Mouse (Mus musculus) liver, embryonic 15.5 days (tissue): Measurements from ENCODE around the gene March10. TPM values are rescaled to one million over a fixed set of nuclear protein-coding genes. Genes with fewer than 3 reads are reported as not detected.

Source experiments
- ATAC-seq: fragments of 200-750 bp; cut with Nextera tagmentation; 2 replicates; pipeline ENCODE4 v1.8.0; 2017; ENCODE audit warnings: moderate number of reproducible peaks, mild to moderate bottlenecking, moderate library complexity; ENCODE audit not compliant: insufficient read depth
- H3K27ac ChIP-seq: fragments of 300-500 bp; sonication (generic); replicated peaks from 2 replicates; pipeline ENCODE4 v1.5.1; 2015; ENCODE audit warnings: mild to moderate bottlenecking, inconsistent platforms
- H3K27me3 ChIP-seq: fragments of 300-500 bp; sonication (generic); 2 replicates; pipeline ENCODE4 v1.6.1; 2015; ENCODE audit warnings: mild to moderate bottlenecking, inconsistent platforms
- H3K36me3 ChIP-seq: fragments of 300-500 bp; sonication (generic); replicated peaks from 2 replicates; pipeline ENCODE4 v1.6.1; 2015; ENCODE audit warnings: moderate library complexity, mild to moderate bottlenecking, inconsistent platforms
- H3K4me1 ChIP-seq: fragments of 300-500 bp; sonication (generic); replicated peaks from 2 replicates; pipeline ENCODE4 v1.6.1; 2015; ENCODE audit warnings: inconsistent platforms
- H3K4me2 ChIP-seq: fragments of 300-500 bp; sonication (generic); 2 replicates; pipeline ENCODE4 v1.6.1; 2015; ENCODE audit warnings: moderate library complexity, mild to moderate bottlenecking, inconsistent platforms
- H3K4me3 ChIP-seq: fragments of 300-500 bp; sonication (generic); replicated peaks from 2 replicates; pipeline ENCODE4 v1.5.1; 2015; ENCODE audit warnings: mild to moderate bottlenecking, inconsistent platforms
- H3K9ac ChIP-seq: fragments of 300-500 bp; sonication (generic); 2 replicates; pipeline ENCODE4 v1.6.1; 2015; ENCODE audit warnings: moderate library complexity, mild to moderate bottlenecking, inconsistent platforms
- H3K9me3 ChIP-seq: fragments of 300-500 bp; sonication (generic); replicated peaks from 2 replicates; pipeline ENCODE4 v1.6.1; 2016; ENCODE audit warnings: inconsistent platforms
- WGBS: fragments of 180-500 bp; shearing (Covaris S2); methylation state at CpG from one replicate; pipeline ENCODE4 v1.1.7; 2015; ENCODE audit warnings: mixed read lengths; ENCODE audit not compliant: insufficient replicate concordance; 5-methylcytosine and 5-hydroxymethylcytosine counted together
- polyA plus RNA-seq: library from polyadenylated mRNA; unstranded; fragments of >200 nt; fragmentation: Nextera tagmentation; extraction: Ambion mirVana; gene quantifications from 2 replicates; pipeline ENCODE4 v1.2.1, GENCODE M21; 2015

The March10 gene
- polyA plus RNA-seq, 1 experiment from 2014 or later, result not detected

DNA sequence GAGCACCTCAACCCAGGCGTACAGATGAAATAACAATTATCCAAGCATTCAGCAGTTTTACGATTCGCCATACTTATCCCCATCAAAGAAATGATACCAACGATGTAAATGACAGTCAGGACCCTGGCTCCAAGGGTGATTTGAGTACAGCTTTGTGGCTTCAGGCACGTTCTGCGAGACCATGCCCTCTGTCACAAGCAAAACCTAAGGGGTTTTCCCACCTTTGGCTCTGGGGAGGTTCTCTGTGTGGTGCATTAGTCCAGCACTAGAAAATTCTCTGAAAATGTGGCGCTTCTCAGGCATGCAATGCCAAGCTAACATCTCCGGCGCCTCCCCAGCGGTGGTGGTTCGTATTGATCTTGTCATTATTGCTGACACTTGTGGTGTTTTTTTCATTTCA lies 47.1 kb downstream of the March10 start:
- no peaks in the 10 kb centered on the region for H3K9me3 ChIP-seq
- 0 out of 2 replicates have a peak, but pooled peaks cover 15% of the 10 kb centered on the region for H3K27me3 ChIP-seq
- no peak for ATAC-seq

DNA sequence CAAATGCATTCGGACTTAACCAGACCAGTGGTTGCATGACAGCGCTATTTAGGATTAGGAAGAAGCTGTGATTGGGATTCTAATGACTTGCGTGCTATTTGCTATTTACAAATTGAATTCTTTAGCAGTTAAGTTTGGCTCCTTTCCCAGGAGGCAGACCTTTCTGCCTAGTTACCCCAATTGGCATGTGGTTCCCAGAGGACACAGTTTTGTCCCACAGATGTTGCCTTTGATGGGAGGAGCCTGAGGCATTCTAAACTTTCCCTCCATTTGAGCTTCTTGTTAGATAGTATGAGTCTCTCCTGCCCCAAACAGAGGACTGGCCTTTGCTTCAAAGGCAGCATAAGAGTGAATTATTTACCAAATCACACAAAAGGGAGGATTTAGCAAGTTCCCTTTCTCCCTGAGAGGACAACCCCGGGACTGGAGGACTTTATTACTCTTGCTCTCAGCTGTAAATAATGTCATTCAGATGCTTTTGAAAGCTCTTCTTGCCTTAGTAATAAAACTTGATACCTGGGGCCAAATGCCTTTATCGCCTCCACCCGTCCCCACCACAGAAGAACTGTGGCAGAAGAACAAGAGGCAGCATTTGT lies 48.6 kb downstream of the March10 start:
- Histone ChIP-seq H3K4me2 (no peak overlapping the region), H3K36me3 (no peaks in the 10 kb centered on the region), H3K27ac (no peak overlapping the region), H3K9ac (no peak overlapping the region), H3K4me1 (no peaks in the 10 kb centered on the region), H3K27me3 (0 out of 2 replicates have a peak, but pooled peaks cover 13% of the 10 kb centered on the region), H3K9me3 (no peaks in the 10 kb centered on the region), H3K4me3 (no peak overlapping the region)
- no peak for ATAC-seq
- WGBS, result 50% methylated on average over 6 of the region's 6 CpGs

More for the DNA sequence above, 47.1 kb downstream of the March10 start:
- 76% methylated on average over 11 of the region's 11 CpGs for WGBS
- Histone ChIP-seq H3K9ac (no peak overlapping the region), H3K4me3 (no peak overlapping the region), H3K4me2 (no peak overlapping the region), H3K4me1 (peaks cover 6% of the 10 kb centered on the region; the same call in 1 of the 2 replicates), H3K36me3 (no peaks in the 10 kb centered on the region), H3K27ac (no peak overlapping the region)

DNA sequence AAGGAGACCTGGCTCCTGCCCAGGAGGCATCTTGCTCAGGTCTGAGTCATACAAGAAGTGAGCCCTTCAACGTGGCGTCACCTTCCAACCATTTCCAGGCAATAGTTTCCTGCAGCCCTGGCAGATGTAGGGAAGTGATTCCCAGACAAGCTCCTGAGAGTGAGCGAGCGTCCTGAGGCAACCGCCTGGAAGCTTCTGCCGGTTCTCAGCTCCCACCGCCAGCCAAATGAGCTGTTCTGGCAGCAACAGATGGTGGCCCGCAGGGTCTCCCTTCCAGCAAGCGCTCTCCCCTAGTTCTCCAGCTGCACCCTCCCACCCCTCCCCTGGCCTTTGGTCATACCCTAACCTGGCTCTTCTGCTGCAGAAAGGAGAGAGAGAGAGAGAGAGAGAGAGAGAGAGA lies 54.2 kb downstream of the March10 start:
- ATAC-seq, result no peak
- no peak overlapping the region for H3K9ac ChIP-seq
- H3K4me3 ChIP-seq, result no peak overlapping the region
- H3K4me1 ChIP-seq, result no peaks in the 10 kb centered on the region
- H3K4me2 ChIP-seq, result no peak overlapping the region
- 51% methylated on average over 9 of the region's 9 CpGs for WGBS
- no peaks in the 10 kb centered on the region for H3K9me3 ChIP-seq
- H3K36me3 ChIP-seq, result no peaks in the 10 kb centered on the region
- H3K27ac ChIP-seq, result no peak overlapping the region
- H3K27me3 ChIP-seq, result peaks cover 22% of the 10 kb centered on the region

DNA sequence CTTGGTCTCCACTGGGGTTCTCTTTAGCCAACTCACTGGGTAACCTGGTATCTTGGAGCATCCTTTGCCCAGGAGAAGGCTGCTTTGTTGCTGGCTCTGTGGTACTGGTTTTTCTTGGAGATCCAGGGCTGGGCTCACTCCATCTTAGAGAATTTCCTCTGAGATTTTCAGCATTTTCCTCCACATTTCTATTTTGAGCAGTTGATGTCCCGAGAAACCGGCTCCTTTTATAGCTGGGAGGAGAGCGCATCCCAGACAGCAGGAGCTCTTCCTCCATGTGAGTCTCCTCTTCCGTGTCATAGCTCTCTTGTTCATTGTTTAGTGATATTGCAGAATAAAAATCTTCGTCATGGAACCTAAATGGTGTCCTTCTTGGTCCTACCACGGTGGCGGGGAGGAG lies 66.2 kb downstream of the March10 start:
- Histone ChIP-seq H3K36me3 (no peaks in the 10 kb centered on the region), H3K9ac (no peak overlapping the region), H3K9me3 (no peaks in the 10 kb centered on the region), H3K4me1 (peaks cover 10% of the 10 kb centered on the region), H3K4me2 (no peak overlapping the region), H3K27ac (no peak overlapping the region), H3K4me3 (no peak overlapping the region), H3K27me3 (no peaks in the 10 kb centered on the region)
- ATAC-seq, result no peak
- 68% methylated on average over 7 of the region's 7 CpGs for WGBS

DNA sequence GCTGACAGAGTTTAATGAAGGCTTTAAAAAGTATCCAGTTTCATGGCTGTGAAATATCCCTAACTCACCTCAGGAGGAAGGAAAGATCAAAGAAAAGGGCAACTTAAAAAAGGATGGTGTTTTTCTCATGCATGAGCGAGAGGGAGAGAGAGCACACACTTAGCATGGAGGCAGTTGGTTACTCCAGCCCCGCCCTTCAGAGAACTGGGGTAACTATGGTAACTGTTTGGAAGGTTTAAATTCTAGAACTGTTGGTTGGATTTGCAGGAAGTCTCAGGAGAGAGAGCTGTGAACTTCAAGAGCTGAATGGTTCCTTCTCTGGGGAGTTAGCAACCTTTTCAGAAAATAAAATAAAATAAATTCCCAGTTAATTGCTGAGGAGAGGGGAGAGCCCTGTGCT lies 67.9 kb downstream of the March10 start:
- no peak for ATAC-seq

DNA sequence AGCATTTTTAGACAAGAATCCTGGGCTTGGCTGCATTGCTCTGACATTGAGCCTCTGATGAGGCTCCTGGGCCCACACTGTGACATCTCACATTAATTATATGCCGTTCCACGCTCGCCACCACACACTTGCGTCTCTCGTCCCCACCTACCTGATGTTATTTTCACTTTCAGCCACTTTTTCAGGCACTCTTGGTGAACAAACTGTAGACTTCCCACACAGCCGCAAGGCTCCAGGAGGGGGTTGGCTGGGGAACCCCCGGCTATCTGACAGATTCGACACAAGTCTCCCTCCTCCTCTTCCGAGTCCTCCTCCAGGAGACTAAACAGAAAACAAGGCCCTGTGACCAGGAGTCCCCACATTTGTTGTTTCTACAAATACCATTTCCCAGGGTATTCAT lies 71.3 kb downstream of the March10 start:
- ATAC-seq, result no peak
- Histone ChIP-seq H3K4me1 (no peaks in the 10 kb centered on the region), H3K4me3 (no peak overlapping the region), H3K9me3 (0 out of 2 replicates have a peak, but pooled peaks cover 2% of the 10 kb centered on the region), H3K36me3 (no peaks in the 10 kb centered on the region), H3K4me2 (no peak overlapping the region), H3K9ac (no peak overlapping the region), H3K27me3 (no peaks in the 10 kb centered on the region), H3K27ac (no peak overlapping the region)
- 88% methylated on average over 9 of the region's 9 CpGs for WGBS

More for the DNA sequence above, 67.9 kb downstream of the March10 start:
- Histone ChIP-seq H3K9me3 (0 out of 2 replicates have a peak, but pooled peaks cover 2% of the 10 kb centered on the region), H3K4me2 (no peak overlapping the region), H3K9ac (no peak overlapping the region), H3K4me1 (peaks cover 10% of the 10 kb centered on the region), H3K4me3 (no peak overlapping the region), H3K36me3 (no peaks in the 10 kb centered on the region), H3K27ac (no peak overlapping the region), H3K27me3 (no peaks in the 10 kb centered on the region)
- WGBS, result 54% methylated on average over 2 of the region's 2 CpGs

DNA sequence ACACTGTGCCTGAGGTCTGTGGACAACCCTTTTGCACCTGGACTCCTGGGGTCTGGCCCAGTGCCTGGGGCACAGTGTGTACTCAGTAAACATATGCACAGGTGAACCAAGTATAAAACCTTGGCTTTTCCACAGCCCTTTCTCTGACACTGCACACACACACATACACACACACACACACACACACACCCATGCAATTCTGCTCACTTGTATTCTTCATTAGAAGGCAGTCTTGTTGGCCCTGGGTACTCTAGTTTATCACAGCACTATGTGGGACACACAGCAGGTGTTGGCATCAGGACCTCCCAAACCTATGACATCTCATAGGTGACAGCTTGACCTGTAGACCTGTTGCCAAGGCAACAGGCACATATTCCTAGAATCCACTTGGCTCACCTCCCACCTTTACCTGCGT lies 80.7 kb downstream of the March10 start:
- no peak overlapping the region for H3K9ac ChIP-seq
- no peaks in the 10 kb centered on the region for H3K36me3 ChIP-seq
- H3K4me3 ChIP-seq, result no peak overlapping the region
- WGBS, result 59% methylated on average over 1 of the region's 1 CpGs
- H3K4me1 ChIP-seq, result peaks cover 36% of the 10 kb centered on the region
- H3K9me3 ChIP-seq, result no peaks in the 10 kb centered on the region
- H3K27me3 ChIP-seq, result 0 out of 2 replicates have a peak, but pooled peaks cover 3% of the 10 kb centered on the region
- H3K27ac ChIP-seq, result no peak overlapping the region
- ATAC-seq, result no peak
- H3K4me2 ChIP-seq, result no peak overlapping the region

DNA sequence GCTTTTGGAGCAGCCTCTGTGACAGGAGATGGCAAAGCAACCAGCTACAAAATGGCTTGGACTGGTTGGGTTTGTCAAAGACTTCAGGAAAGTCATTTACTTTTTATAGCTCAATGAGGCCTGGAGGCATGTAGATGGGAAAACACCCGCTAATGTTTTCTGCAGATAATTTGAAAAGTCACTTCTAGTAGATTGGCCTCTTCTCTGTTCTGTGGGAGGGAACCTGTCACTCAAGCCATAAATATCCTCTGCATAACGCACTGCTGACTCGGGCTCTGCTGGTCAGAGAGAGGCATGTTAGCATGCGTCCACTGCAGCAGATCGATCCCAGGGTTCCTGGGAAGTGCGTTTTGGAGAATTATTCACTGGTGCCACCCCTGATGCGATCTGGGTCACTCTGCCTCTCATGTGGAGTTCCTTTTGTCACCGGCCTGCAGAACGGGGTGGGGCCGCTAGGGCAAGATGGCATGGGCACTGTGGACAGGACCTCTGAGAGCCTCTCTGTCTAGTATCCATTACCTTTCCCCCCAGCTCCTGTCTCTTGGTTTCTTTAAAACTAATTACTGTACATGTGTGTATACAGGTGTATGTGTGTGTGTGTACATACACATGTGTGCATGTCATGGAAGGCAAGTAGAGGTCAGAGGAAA lies 81.9 kb downstream of the March10 start:
- Histone ChIP-seq H3K27ac (peak overlapping the region; percentile 29), H3K36me3 (no peaks in the 10 kb centered on the region), H3K9ac (no peak overlapping the region), H3K4me1 (peaks cover 36% of the 10 kb centered on the region), H3K9me3 (no peaks in the 10 kb centered on the region), H3K27me3 (0 out of 2 replicates have a peak, but pooled peaks cover 3% of the 10 kb centered on the region), H3K4me2 (peak overlapping the region; percentile 41), H3K4me3 (no peak overlapping the region)
- peak; percentile 65 for ATAC-seq
- WGBS, result 40% methylated on average over 10 of the region's 10 CpGs

DNA sequence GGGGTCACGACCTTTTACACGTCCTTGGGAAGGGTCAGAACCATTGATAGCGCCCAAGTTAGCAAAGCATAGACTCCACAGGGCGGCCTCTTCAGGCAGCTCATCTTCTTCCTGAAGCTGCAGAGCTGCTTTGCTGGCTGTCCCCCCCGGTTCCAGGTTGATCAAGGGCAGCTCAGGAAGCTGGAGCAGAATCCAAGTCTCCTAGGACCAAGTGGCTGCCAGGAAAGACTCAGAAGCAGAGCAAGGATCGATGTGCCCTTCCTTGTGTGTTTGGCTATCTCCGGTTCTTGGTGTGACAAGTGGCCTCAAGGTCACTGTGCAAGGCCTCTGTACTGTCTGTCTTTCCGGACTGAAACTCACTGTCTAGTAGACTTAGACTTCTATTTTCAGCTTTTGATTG lies 82.7 kb downstream of the March10 start:
- Histone ChIP-seq H3K9ac (no peak overlapping the region), H3K4me3 (no peak overlapping the region), H3K36me3 (no peaks in the 10 kb centered on the region), H3K27me3 (0 out of 2 replicates have a peak, but pooled peaks cover 3% of the 10 kb centered on the region), H3K27ac (no peak overlapping the region; the same call in 1 of the 2 replicates), H3K4me1 (peaks cover 38% of the 10 kb centered on the region), H3K4me2 (no peak overlapping the region), H3K9me3 (no peaks in the 10 kb centered on the region)
- WGBS, result 63% methylated on average over 8 of the region's 8 CpGs
- ATAC-seq, result no peak

DNA sequence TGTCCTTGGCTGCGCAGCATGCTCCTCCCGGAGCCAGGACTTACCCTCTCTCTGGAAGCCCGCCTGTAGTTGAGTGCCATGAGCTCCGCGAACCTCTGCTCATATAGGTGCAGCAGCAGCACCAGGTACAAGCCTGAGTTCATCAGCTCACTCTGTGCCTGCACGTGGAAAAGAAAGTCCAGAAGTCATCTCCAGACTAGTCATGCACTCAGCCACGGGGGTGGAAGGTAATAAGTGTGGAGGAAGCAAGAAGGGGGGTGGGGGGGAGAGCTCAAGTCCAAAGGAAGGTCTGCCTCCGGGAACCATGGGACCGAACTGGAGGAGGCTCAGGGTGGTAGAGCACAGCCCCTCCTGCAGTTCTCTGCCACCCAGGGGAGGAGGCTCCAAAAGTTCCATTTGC lies 84.7 kb downstream of the March10 start:
- no peaks in the 10 kb centered on the region for H3K36me3 ChIP-seq
- H3K4me2 ChIP-seq, result no peak overlapping the region
- 0 out of 2 replicates have a peak, but pooled peaks cover 3% of the 10 kb centered on the region for H3K27me3 ChIP-seq
- 68% methylated on average over 9 of the region's 9 CpGs for WGBS
- ATAC-seq, result no peak
- no peak overlapping the region for H3K27ac ChIP-seq
- H3K4me1 ChIP-seq, result peaks cover 59% of the 10 kb centered on the region
- H3K9ac ChIP-seq, result no peak overlapping the region
- H3K9me3 ChIP-seq, result no peaks in the 10 kb centered on the region
- H3K4me3 ChIP-seq, result no peak overlapping the region

DNA sequence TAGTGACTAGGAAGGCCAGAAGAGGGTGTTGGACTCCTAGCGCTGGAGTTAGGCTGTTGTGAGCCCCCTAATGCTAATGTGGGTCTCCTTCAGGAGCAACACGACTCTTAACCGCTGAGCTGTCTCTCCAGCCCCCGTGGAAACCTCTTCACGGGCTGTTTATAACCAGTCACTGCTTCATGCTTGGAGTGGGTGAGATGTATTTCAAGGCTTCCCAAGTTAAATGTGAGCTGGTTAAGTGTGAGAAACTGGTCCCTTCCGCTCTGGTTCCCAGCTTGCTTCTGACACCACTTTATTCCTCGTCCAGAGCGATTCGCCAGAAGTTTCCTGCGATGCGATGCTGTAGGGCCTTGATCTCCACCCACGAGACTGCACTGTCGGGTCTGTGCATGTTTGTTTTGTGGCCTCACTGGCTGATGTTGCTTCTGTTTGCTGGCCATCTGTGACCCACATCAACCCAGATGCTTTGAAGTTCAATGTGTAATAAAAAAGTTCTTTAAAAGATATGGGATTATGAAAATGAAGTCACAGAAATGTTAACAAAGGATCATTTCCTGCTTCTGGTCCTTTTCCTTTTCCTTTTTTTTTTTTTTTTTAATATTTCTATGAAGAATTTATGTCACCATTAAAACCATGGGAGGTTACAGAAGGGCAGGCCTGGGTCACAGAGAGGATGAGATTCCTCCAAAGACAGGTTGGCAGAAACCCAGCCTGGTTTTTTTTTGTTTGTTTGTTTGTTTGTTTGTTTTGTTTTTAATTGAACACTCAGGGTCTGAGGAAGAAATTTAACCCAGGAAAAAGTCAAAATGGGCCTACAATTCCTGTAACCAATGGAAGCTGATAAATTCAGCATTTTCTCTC lies 86.8 kb downstream of the March10 start:
- no peak for ATAC-seq
- Histone ChIP-seq H3K36me3 (no peaks in the 10 kb centered on the region), H3K4me1 (peaks cover 64% of the 10 kb centered on the region), H3K9ac (no peak overlapping the region), H3K4me3 (no peak overlapping the region), H3K27me3 (0 out of 2 replicates have a peak, but pooled peaks cover 7% of the 10 kb centered on the region), H3K9me3 (no peaks in the 10 kb centered on the region), H3K4me2 (no peak overlapping the region), H3K27ac (no peak overlapping the region)
- WGBS, result 84% methylated on average over 13 of the region's 13 CpGs
